Mouse (Mus musculus): Measurements from ENCODE around the gene Otoa. TPM values are rescaled to one million over a fixed set of nuclear protein-coding genes. Genes with fewer than 3 reads are reported as not detected.

Gene Otoa
- under 1 TPM; 0.32 to 0.51 TPM for total RNA-seq (2021)

DNA sequence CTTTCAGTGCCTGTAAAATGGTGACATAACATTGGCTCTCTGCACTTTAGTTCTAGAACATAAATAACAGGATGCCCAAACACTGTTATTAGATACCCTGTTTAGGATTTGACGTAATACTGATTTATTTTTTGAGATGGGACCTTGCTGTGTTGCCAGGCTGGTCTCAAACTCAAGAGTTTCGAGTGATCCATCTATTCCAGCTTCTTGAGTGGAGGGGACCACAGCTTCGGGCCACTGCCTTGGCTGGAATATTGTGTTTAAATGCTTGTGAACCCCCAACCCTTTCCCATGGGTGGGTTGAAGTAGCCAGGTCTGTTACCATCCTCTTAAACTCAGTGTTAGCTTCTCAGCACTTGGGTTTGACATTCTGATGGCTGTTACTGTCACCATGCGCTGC is at the start of gene Otoa:
TSS of gene Otoa (plus strand) at position 301 of the 400 bp plus-strand sequence.
- DNase-seq: no peak

- peak; percentile 91 to 92 for DNase-seq
Observed at GRCm38 (mm10) chr7:121033856-121034652, 47.4 kb upstream of the Otoa start, which contains the start of gene Mettl9. Mettl9 (plus strand) TSS chr7:121034445.

- no peak for DNase-seq
Observed at GRCm38 (mm10) chr7:121034701-121035141, 46.7 kb upstream of the Otoa start.

- peak in 1 of 2 experiments; percentile 22 for DNase-seq
Observed at GRCm38 (mm10) chr7:121035161-121035721, 46.2 kb upstream of the Otoa start.

DNA sequence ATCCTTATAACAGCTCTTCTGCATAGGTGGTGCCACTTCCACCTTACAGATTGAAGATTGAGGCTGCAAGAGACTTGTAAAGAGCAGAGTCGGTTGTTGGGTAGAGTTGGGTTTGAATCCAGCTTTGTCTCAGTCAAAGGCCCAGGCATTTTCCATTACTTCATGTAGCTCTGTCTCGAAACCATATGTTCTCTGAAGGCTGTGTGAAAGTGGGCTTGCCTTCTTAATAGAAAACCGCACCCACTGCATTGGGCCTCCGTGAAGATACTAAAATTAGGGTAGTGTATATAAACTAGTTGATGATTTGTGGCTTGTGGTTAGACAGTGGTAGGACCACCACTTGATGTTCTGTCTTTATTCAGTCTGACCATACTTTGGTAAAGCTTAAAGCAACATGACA is 40.9 kb upstream of the Otoa start:
- DNase-seq: no peak

GRCm38 (mm10) chr7:121041989-121042388 is 39.5 kb upstream of the Otoa start:
- DNase-seq: no peak

DNA sequence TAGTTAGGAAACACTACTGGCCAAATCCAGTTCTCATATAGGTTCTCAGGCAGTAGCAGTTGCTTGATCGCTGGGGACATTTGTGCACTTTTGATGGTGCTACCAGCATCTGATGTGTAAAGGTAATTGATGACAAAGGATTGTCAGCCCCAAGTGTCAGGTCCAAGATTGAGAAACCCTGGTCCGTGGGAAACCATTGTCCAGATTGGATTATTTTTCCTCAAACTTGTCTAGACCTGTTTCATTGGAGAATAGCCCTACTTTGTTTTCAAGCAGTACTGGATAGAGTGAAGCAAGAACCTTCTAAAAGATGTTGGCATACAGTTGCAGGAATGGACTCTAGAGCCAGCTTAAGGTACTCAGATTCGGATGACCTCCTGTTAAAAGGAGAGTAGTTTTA is 38.4 kb upstream of the Otoa start:
- DNase-seq: no peak

DNA sequence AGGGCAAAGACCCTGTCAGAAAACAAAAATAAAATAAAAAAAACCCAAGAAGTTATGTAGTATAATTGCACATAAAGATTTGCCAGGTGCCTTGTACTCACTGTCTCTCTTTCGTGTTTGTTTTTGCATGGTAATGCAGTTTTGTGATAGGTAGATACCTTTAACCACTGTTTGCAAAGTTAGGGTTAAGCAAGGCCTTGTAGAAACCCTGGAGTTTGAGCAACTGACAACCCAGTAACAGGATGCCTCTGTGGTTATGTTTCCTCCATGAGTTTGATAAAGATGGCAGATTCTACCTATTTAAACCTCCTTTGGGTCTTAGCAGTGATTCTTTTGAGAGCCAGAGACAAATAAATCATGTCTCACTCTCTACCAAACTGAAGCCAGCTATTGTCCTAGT is 37.9 kb upstream of the Otoa start:
- no peak for DNase-seq

DNA sequence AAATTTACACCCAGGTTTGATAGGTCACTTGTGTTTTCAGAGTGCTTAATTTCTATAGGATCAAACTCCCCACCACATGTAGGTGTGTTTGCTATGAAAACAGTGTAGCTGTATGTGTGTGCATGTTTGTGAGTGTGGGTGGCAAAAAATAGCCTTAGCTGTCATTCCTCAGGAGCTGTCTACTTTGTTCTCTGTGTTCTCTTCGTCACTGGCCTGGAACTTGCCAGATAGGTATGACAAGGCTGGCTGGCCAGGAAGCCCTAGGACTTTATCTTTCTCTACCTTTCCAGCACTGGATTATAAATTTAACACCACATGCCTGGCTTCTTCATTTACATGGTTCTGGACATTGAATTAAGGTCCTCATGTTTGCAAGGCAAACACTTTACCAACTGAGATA is 37.2 kb upstream of the Otoa start:
- no peak for DNase-seq

DNA sequence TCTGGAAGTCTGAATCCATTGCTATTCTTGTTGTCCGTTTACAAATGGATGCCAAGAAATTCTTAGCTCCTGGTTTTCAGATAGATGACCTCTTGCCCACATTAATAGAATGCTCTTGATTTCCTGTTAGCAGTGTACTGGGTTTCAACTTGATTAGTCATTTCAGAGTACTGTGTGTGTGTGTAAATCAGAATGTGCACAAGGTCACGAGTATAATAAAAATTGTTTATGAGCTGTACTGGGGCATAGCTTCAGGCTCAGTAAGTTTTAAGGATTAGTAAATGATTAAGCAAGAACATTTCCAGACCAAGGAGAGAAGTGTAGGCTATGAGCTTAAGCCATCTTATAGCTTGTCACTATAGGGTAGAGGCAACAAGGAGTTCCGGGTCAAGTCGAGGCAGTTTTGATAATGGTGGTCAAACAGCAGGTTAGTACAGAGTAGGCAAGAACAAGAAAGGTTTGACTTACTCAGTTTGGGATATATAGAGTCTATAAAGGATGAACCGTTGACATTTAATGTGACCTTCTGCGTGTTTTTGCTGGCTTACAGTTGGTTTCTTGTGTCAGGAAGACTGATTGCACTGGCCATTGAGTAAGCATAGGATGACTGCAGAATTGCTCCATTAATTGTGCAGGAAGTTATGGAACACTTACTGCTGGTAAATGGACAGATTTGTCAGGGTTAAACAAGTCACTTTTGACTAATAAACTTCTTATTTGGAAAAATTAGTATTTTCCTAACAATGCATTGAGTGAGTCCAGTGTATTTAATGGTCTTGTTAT is 35.6 kb upstream of the Otoa start:
- no peak for DNase-seq

DNA sequence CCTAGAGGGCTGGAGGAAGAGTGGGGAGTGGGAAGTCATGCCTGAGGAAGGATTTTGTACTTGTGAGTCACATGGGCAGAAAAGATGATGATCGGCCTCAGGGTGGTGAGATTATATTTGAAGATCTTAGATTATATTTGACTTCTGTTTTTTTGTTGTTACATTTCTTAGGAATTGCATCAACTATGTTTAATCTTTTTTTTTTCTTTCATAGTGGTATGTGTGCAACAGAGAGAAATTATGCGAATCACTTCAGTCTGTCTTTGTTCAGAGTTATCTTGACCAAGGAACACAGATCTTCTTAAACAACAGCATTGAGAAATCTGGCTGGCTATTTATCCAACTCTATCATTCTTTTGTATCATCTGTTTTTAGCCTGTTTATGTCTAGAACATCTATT is 33.8 kb upstream of the Otoa start:
- no peak for DNase-seq

GRCm38 (mm10) chr7:121053071-121053470 is 28.4 kb upstream of the Otoa start:
- no peak for DNase-seq

- no peak for DNase-seq
Observed at GRCm38 (mm10) chr7:121059477-121060218, 21.8 kb upstream of the Otoa start.

DNA sequence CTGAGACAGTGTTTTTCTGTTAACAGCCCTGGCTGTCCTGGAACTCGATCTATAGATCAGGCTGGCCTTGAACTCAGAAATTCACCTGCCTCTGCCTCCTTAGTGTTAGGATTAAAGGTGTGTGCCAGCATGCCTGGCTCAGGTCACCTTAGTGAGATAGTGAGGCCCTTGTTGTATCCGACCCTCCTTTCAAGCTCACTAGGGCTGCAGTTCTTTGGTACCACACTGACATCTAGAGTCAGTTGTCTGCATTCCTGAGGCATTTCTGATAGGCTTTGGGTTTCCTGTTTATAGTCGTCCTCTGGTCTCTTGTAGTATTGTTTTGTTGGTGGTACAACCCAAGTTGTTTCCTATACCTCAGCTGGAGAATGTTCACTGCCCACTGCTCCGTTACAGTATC is 17.1 kb upstream of the Otoa start:
- peak in 1 of 2 experiments; percentile 23 for DNase-seq

DNA sequence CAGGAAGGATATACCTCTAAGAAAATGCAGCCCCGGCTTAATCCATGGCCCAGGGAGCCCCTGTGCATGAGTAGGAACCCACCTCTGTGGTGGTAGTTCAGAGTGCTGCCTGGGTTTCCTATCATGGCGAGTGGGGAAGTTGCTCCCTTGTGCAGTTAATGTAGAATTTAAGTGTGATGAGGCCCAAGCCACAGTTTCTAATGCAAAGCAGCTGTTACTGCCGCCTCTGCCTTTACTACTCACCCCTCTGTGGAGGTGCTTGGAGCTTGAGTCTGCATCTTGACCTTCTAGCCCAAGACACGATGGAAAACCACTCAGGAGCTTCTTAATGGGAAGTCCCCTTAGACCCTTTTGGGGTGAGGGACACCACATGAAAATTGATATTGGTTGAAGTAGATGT is 10.2 kb upstream of the Otoa start:
- DNase-seq: no peak

- DNase-seq: no peak
Observed at GRCm38 (mm10) chr7:121072506-121072905, 8.9 kb upstream of the Otoa start.

GRCm38 (mm10) chr7:121074281-121074680 is 7.2 kb upstream of the Otoa start, which contains the start of gene Igsf6:
Igsf6 (minus strand) TSS chr7:121074572.
- DNase-seq: no peak

DNA sequence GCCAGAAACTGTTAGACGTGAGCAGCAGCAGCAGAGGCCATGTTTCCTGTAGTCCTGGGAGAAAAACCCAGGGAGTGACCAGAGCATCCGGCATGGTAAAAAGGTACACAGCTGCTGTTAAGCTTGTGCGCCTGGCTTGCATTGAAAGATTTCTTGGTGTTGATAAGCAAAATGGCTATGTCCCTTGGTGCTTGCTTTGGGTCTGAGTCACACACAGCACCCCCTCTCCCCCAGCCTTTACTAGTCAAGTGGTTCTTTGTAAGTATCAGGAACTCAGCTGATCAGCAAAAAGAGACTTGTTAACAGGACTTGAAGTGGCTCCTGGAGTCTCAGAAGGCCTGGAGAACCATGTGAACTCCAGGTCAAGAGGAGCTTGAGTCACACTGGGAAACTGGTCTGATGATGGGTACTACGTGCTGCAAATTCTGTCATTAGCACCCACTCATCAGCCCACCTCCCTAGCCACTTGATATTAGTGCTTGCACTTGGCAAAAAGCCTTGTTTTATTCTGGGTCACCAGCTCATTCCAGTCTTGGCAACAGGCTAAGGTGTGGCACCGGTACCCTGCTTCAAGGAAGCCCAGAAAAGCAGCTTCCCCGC is 6.5 kb upstream of the Otoa start:
- no peak for DNase-seq

- no peak for DNase-seq
Observed at GRCm38 (mm10) chr7:121075416-121075815, 6.0 kb upstream of the Otoa start.

DNA sequence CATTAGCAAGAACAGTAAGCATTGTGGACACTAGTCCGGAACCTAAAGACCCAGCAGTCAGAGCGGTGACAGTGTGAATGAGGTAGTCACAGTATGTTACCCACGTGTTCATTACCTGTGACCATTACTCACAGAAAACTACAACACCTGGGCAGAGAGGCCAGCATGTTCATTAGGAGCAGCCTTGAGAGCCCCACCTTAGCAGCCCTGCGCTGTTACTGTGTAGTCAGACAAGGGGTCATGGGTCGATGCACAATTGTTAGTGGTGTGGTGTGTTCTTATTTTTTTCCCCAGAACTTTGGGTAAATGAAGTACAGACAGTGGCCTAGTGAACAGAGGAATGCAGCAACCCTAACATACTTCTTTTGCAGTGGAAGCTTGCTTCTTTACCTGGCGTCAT is 4.1 kb upstream of the Otoa start:
- no peak for DNase-seq

- peak; percentile 41 to 66 for DNase-seq
Observed at GRCm38 (mm10) chr7:121077829-121078228, 3.6 kb upstream of the Otoa start.

GRCm38 (mm10) chr7:121081816-121082215 is 366 bp downstream of the Otoa start:
- DNase-seq: no peak

Data from layer of hippocampus, postnatal 36 days (tissue).